Mouse (Mus musculus): ENCODE measurements around the gene Grik3.
A peak's percentile ranks its signal among the peaks of the same experiment; 100 is the strongest.

Gene Grik3

GRCm38 (mm10) chr4:125651676-125652246 is 161.3 kb downstream of the Grik3 start:
- DNase-seq = peak in 1 of 2 experiments; percentile 28

GRCm38 (mm10) chr4:125656031-125656430 is 165.5 kb downstream of the Grik3 start:
- no peak for DNase-seq

GRCm38 (mm10) chr4:125658376-125658775 is 167.9 kb downstream of the Grik3 start:
- no peak for DNase-seq

GRCm38 (mm10) chr4:125661982-125662381 is 171.5 kb downstream of the Grik3 start:
- peak; percentile 41 to 65 for DNase-seq

- no peak for DNase-seq
Measured at GRCm38 (mm10) chr4:125663262-125663661, 172.8 kb downstream of the Grik3 start.

GRCm38 (mm10) chr4:125665955-125666354 is 175.5 kb downstream of the Grik3 start:
- DNase-seq = no peak

GRCm38 (mm10) chr4:125682007-125682406 is 191.5 kb downstream of the Grik3 start:
- no peak for DNase-seq

- no peak for DNase-seq
Measured at GRCm38 (mm10) chr4:125687078-125687477, 196.6 kb downstream of the Grik3 start.

- DNase-seq = no peak
Measured at GRCm38 (mm10) chr4:125695431-125695830, 204.9 kb downstream of the Grik3 start.

- no peak for DNase-seq
Measured at GRCm38 (mm10) chr4:125696182-125696939, 205.9 kb downstream of the Grik3 start.

- no peak for DNase-seq
Measured at GRCm38 (mm10) chr4:125697626-125698025, 207.1 kb downstream of the Grik3 start.

GRCm38 (mm10) chr4:125699056-125699455 is 208.6 kb downstream of the Grik3 start:
- no peak for DNase-seq

GRCm38 (mm10) chr4:125700331-125700730 is 209.8 kb downstream of the Grik3 start:
- DNase-seq = peak; percentile 61 to 75

GRCm38 (mm10) chr4:125702607-125703309 is 212.3 kb downstream of the Grik3 start:
- DNase-seq = peak; percentile 84 to 93

- DNase-seq = peak; percentile 53 to 55
Measured at GRCm38 (mm10) chr4:125703310-125703690, 212.8 kb downstream of the Grik3 start.

GRCm38 (mm10) chr4:125705746-125706145 is 215.2 kb downstream of the Grik3 start:
- DNase-seq = no peak

- no peak for DNase-seq
Measured at GRCm38 (mm10) chr4:125709716-125710115, 219.2 kb downstream of the Grik3 start.

- no peak for DNase-seq
Measured at GRCm38 (mm10) chr4:125717881-125718280, 227.4 kb downstream of the Grik3 start.

- no peak for DNase-seq
Measured at GRCm38 (mm10) chr4:125718429-125719140, 228.1 kb downstream of the Grik3 start.

- DNase-seq = no peak
Measured at GRCm38 (mm10) chr4:125726241-125726640, 235.7 kb downstream of the Grik3 start.

GRCm38 (mm10) chr4:125727030-125727429 is 236.5 kb downstream of the Grik3 start:
- no peak for DNase-seq

GRCm38 (mm10) chr4:125727626-125728025 is 237.1 kb downstream of the Grik3 start:
- no peak for DNase-seq
